Mouse (Mus musculus) stomach, postnatal 0 days (tissue): Measurements from ENCODE around the gene Wnt2b.

ENCODE experiments used
- CTCF ChIP-seq: IDR thresholded peaks from 2 replicates; pipeline ENCODE4 v1.5.1; 2016; ENCODE audit warnings: antibody characterized with exemption, low read depth, mild to moderate bottlenecking, moderate library complexity
- EP300 ChIP-seq: optimal IDR thresholded peaks from 2 replicates; pipeline ENCODE3; 2016; ENCODE audit warnings: antibody characterized with exemption

- TF ChIP-seq CTCF (no peak), EP300 (no peak)
Measured at GRCm38 (mm10) chr3:104896141-104896540, 65.6 kb downstream of the Wnt2b start.
